Mouse (Mus musculus) cortical plate, adult 2 months (tissue): Measurements from ENCODE around the gene Rnf151.

ENCODE experiments used
- CTCF ChIP-seq: fragments of 200-500 bp; IDR thresholded peaks from 2 replicates; pipeline ENCODE4 v1.5.1; 2011; ENCODE audit warnings: mild to moderate bottlenecking, control low read depth, low read length; ENCODE audit not compliant: insufficient read depth; ENCODE audit errors: extremely low read depth
- POLR2A ChIP-seq: fragments of 200-500 bp; IDR thresholded peaks from 2 replicates; pipeline ENCODE4 v1.6.1; 2011; ENCODE audit warnings: mild to moderate bottlenecking, low read length, control low read depth; ENCODE audit not compliant: insufficient read depth; ENCODE audit errors: extremely low read depth

- TF ChIP-seq CTCF (no peak), POLR2A (no peak)
These were observed 17.6 kb upstream of the Rnf151 start for GRCm38 (mm10) chr17:24735446-24735845.
